Mouse (Mus musculus) MEL (cell line): ENCODE measurements around the gene Apopt1. TPM values are rescaled to one million over a fixed set of nuclear protein-coding genes. Genes with fewer than 3 reads are reported as not detected.

ENCODE experiments used
- DNase-seq: peaks from one replicate; pipeline ENCODE4 v3.0.0; 2011; ENCODE audit warnings: low read depth, low spot score
- H3K27ac ChIP-seq: 2 replicates; pipeline ENCODE4 v1.5.1; 2012; ENCODE audit warnings: low read depth, mild to moderate bottlenecking, control low read depth, low read length, moderate library complexity; ENCODE audit not compliant: control insufficient read depth
- H3K27me3 ChIP-seq, 2 experiments: fragments of 150-350 bp in 1 of 2; sonication (generic) in 1 of 2; 2 replicates each; pipeline ENCODE4 v1.6.1; 2012; ENCODE audit warnings: low read length in 2 of 2, mild to moderate bottlenecking in 2 of 2, improper control_type of control experiment in 1 of 2, moderate library complexity in 1 of 2; ENCODE audit not compliant: insufficient read depth in 2 of 2, control insufficient read depth in 1 of 2
- H3K36me3 ChIP-seq, 2 experiments: 2 replicates each; pipeline ENCODE4 v1.6.1; 2012 to 2014; ENCODE audit warnings: low read length in 2 of 2, improper control_type of control experiment in 1 of 2, inconsistent platforms in 1 of 2, mild to moderate bottlenecking in 1 of 2; ENCODE audit not compliant: insufficient read depth in 2 of 2, control insufficient read depth in 1 of 2
- H3K4me1 ChIP-seq, 2 experiments: fragments of 150-350 bp in 1 of 2; sonication (generic) in 1 of 2; 2 replicates each; pipeline ENCODE4 v1.6.1; 2012; ENCODE audit warnings: low read length in 2 of 2, improper control_type of control experiment in 1 of 2, mild to moderate bottlenecking in 1 of 2; ENCODE audit not compliant: insufficient read depth in 2 of 2, control insufficient read depth in 1 of 2
- H3K4me3 ChIP-seq, 2 experiments: fragments of 150-350 bp in 1 of 2; sonication (generic) in 1 of 2; 2 replicates each; pipeline ENCODE4 v1.5.1; 2012; ENCODE audit warnings: low read depth in 2 of 2, low read length in 2 of 2, mild to moderate bottlenecking in 2 of 2, moderate library complexity in 2 of 2, control low read depth in 1 of 2, improper control_type of control experiment in 1 of 2; ENCODE audit not compliant: control insufficient read depth in 1 of 2, insufficient read depth in 1 of 2
- H3K79me2 ChIP-seq: 2 replicates; pipeline ENCODE4 v1.6.1; 2012; ENCODE audit warnings: mild to moderate bottlenecking, low read length, moderate library complexity; ENCODE audit not compliant: control insufficient read depth, poor library complexity, insufficient read depth
- H3K9ac ChIP-seq: 2 replicates; pipeline ENCODE4 v1.6.1; 2012; ENCODE audit warnings: low read depth, mild to moderate bottlenecking, control low read depth, low read length, moderate library complexity; ENCODE audit not compliant: control insufficient read depth, poor library complexity, severe bottlenecking
- H3K9me3 ChIP-seq: fragments of 150-350 bp; sonication (generic); replicated peaks from 2 replicates; pipeline ENCODE4 v1.6.1; 2012; ENCODE audit warnings: mild to moderate bottlenecking, low read length, improper control_type of control experiment, moderate library complexity; ENCODE audit not compliant: insufficient read depth
- BHLHE40 ChIP-seq: IDR thresholded peaks from 2 replicates; pipeline ENCODE4 v1.6.1; 2012; ENCODE audit warnings: low read depth, mild to moderate bottlenecking, inconsistent platforms, low read length, improper control_type of control experiment, borderline replicate concordance
- CTCF ChIP-seq, 3 experiments: IDR thresholded peaks in 2 of 3; conservative IDR thresholded peaks in 1 of 3; 2 replicates each; pipeline ENCODE4 v1.5.1; 2011 to 2012; ENCODE audit warnings: low read length in 3 of 3, low read depth in 2 of 3, mild to moderate bottlenecking in 2 of 3, improper control_type of control experiment in 1 of 3, inconsistent platforms in 1 of 3, mixed read lengths in 1 of 3, moderate library complexity in 1 of 3; ENCODE audit not compliant: control insufficient read depth in 1 of 3, insufficient read depth in 1 of 3, poor library complexity in 1 of 3, severe bottlenecking in 1 of 3
- ELF1 ChIP-seq: IDR thresholded peaks from 2 replicates; pipeline ENCODE4 v1.6.1; 2014; ENCODE audit warnings: low read depth, mild to moderate bottlenecking, inconsistent platforms, low read length, improper control_type of control experiment, moderate library complexity
- ETS1 ChIP-seq: IDR thresholded peaks from 2 replicates; pipeline ENCODE4 v1.6.1; 2012; ENCODE audit warnings: low read depth, mild to moderate bottlenecking, inconsistent platforms, low read length, improper control_type of control experiment, moderate library complexity
- GATA1 ChIP-seq: IDR thresholded peaks from 2 replicates; pipeline ENCODE4 v1.6.1; 2011; ENCODE audit warnings: low read depth, low read length, improper control_type of control experiment
- HCFC1 ChIP-seq: IDR thresholded peaks from 2 replicates; pipeline ENCODE4 v1.6.1; 2012; ENCODE audit warnings: low read depth, mild to moderate bottlenecking, inconsistent platforms, low read length, improper control_type of control experiment, moderate library complexity
- MAFK ChIP-seq: IDR thresholded peaks from 2 replicates; pipeline ENCODE4 v1.6.1; 2011; ENCODE audit warnings: low read depth, mild to moderate bottlenecking, low read length, improper control_type of control experiment, borderline replicate concordance
- MAX ChIP-seq: IDR thresholded peaks from 2 replicates; pipeline ENCODE4 v1.6.1; 2011; ENCODE audit warnings: low read length, improper control_type of control experiment
- MAZ ChIP-seq: IDR thresholded peaks from 2 replicates; pipeline ENCODE4 v1.6.1; 2012; ENCODE audit warnings: low read depth, mild to moderate bottlenecking, inconsistent platforms, low read length, improper control_type of control experiment
- MYC ChIP-seq: IDR thresholded peaks from 2 replicates; pipeline ENCODE4 v1.6.1; 2011; ENCODE audit warnings: low read depth, mild to moderate bottlenecking, low read length, improper control_type of control experiment, moderate library complexity
- POLR2A ChIP-seq, 2 experiments: IDR thresholded peaks; 2 replicates each; pipeline ENCODE4 v1.6.1; 2011 to 2012; ENCODE audit warnings: low read length in 2 of 2, mild to moderate bottlenecking in 2 of 2, control low read depth in 1 of 2, improper control_type of control experiment in 1 of 2, low read depth in 1 of 2, moderate library complexity in 1 of 2; ENCODE audit not compliant: control insufficient read depth in 1 of 2, insufficient read depth in 1 of 2, poor library complexity in 1 of 2
- POLR2AphosphoS2 ChIP-seq: IDR thresholded peaks from 2 replicates; pipeline ENCODE4 v1.6.1; 2011; ENCODE audit warnings: low read length, improper control_type of control experiment
- POLR2AphosphoS5 ChIP-seq: IDR thresholded peaks from 2 replicates; pipeline ENCODE4 v1.6.1; 2012; ENCODE audit warnings: low read depth, borderline replicate concordance, mild to moderate bottlenecking, inconsistent platforms, low read length, moderate library complexity, mixed read lengths
- RCOR1 ChIP-seq: IDR thresholded peaks from 2 replicates; pipeline ENCODE4 v1.6.1; 2012; ENCODE audit warnings: low read depth, mild to moderate bottlenecking, inconsistent platforms, low read length, improper control_type of control experiment
- SIN3A ChIP-seq: IDR thresholded peaks from 2 replicates; pipeline ENCODE4 v1.6.1; 2012; ENCODE audit warnings: low read length, improper control_type of control experiment, inconsistent platforms
- TAL1 ChIP-seq: IDR thresholded peaks from 2 replicates; pipeline ENCODE4 v1.6.1; 2012; ENCODE audit warnings: mild to moderate bottlenecking, inconsistent platforms, low read length, moderate library complexity, mixed read lengths
- UBTF ChIP-seq: IDR thresholded peaks from 2 replicates; pipeline ENCODE4 v1.6.1; 2012; ENCODE audit warnings: low read depth, mild to moderate bottlenecking, inconsistent platforms, low read length, improper control_type of control experiment, moderate library complexity, borderline replicate concordance; ENCODE audit not compliant: insufficient read depth
- ZC3H11A ChIP-seq: IDR thresholded peaks from 2 replicates; pipeline ENCODE4 v1.6.1; 2012; ENCODE audit warnings: low read depth, mild to moderate bottlenecking, inconsistent platforms, low read length, improper control_type of control experiment
- ZKSCAN1 ChIP-seq: IDR thresholded peaks from 2 replicates; pipeline ENCODE4 v1.6.1; 2012; ENCODE audit warnings: low read depth, mild to moderate bottlenecking, inconsistent platforms, low read length, improper control_type of control experiment, moderate library complexity
- ZMIZ1 ChIP-seq: IDR thresholded peaks from 2 replicates; pipeline ENCODE4 v1.6.1; 2012; ENCODE audit warnings: low read depth, mild to moderate bottlenecking, inconsistent platforms, low read length, improper control_type of control experiment, moderate library complexity
- polyA plus RNA-seq, 2 experiments: library from polyadenylated mRNA; stranded (reverse) in 1 of 2; unstranded in 1 of 2; fragments of >175 nt in 1 of 2; fragments of >200 nt in 1 of 2; gene quantifications; 2 replicates each; pipeline versions ENCODE4 v1.2.1 to v1.2.4; 2012; ENCODE audit warnings: low replicate concordance in 2 of 2, low read depth in 1 of 2; ENCODE audit not compliant: insufficient read length in 2 of 2, insufficient read depth in 1 of 2, missing spikeins in 1 of 2
- total RNA-seq: library from RNA; depleted of rRNA; stranded (reverse); fragments of 300-350 nt; gene quantifications from 2 replicates; pipeline ENCODE4 v1.2.3, GENCODE M21; 2012

Apopt1 gene
- total and polyA plus RNA-seq, 3 experiments: 25.7 to 46.5 TPM; not detected in 1

- no peak for TF ChIP-seq BHLHE40
- TF ChIP-seq RCOR1: no peak
- no peak for TF ChIP-seq MAFK
- TF ChIP-seq, all 39 proteins: peak for 14
Observed at GRCm38 (mm10) chr12:111677882-111678669, 35.0 kb upstream of the Apopt1 start, which contains the start of gene Trmt61a (continued).

GRCm38 (mm10) chr12:111678670-111678933, 34.5 kb upstream of the Apopt1 start:
- Histone ChIP-seq H3K36me3 (peaks cover 0 to 12% of the 10 kb centered on the region in 2 experiments; a peak in 2 of 4 replicates), H3K79me2 (peaks cover 25% of the 10 kb centered on the region), H3K27me3 (no peaks in the 10 kb centered on the region), H3K27ac (peak overlapping the region; percentile 32), H3K4me1 (peaks cover 8 to 17% of the 10 kb centered on the region in 2 experiments), H3K9ac (peak overlapping the region; percentile 91), H3K9me3 (no peaks in the 10 kb centered on the region), H3K4me3 (peak overlapping the region; percentile 84 to 93)
- no peak for TF ChIP-seq HCFC1
- TF ChIP-seq MAFK: no peak
- TF ChIP-seq GATA1: no peak
- TF ChIP-seq ZMIZ1: no peak
- TF ChIP-seq ZC3H11A: no peak
- TF ChIP-seq ZKSCAN1: no peak
- TF ChIP-seq UBTF: no peak
- no peak for TF ChIP-seq POLR2AphosphoS5
- TF ChIP-seq CTCF (IDR thresholded peaks at IDR 0.05 in 2 of 3, conservative IDR thresholded peaks at IDR 0.05 in 1 of 3; ENCODE audit: control insufficient read depth in 1 of 3, insufficient read depth in 1 of 3, low read depth in 2 of 3, low read length in 3 of 3, poor library complexity in 1 of 3, severe bottlenecking in 1 of 3): no peak
- no peak for TF ChIP-seq MYC
- no peak for TF ChIP-seq POLR2AphosphoS2
- TF ChIP-seq MAZ: no peak
- TF ChIP-seq MAX: no peak
- TF ChIP-seq RCOR1: no peak
- no peak for TF ChIP-seq ELF1
- no peak for TF ChIP-seq SIN3A
- no peak for TF ChIP-seq TAL1
- no peak for TF ChIP-seq ETS1
- TF ChIP-seq BHLHE40: no peak
- TF ChIP-seq POLR2A (IDR thresholded peaks at IDR 0.05; ENCODE audit: control insufficient read depth in 1 of 2, insufficient read depth in 1 of 2, low read depth in 1 of 2, low read length in 2 of 2, poor library complexity in 1 of 2): no peak; a peak in 1 of 4 replicates
- DNase-seq: no peak
